Mouse (Mus musculus): Measurements from ENCODE around the gene Zfp277.

The Zfp277 gene

GRCm38 (mm10) chr12:40445648-40446449 lies at the start of gene Zfp277, which contains the start of gene Dock4:
Zfp277 (minus strand) TSS chr12:40445902.
Dock4 (plus strand) TSS chr12:40445952.
- DNase-seq (ENCODE audit: low read depth) = peak; percentile 98

DNA sequence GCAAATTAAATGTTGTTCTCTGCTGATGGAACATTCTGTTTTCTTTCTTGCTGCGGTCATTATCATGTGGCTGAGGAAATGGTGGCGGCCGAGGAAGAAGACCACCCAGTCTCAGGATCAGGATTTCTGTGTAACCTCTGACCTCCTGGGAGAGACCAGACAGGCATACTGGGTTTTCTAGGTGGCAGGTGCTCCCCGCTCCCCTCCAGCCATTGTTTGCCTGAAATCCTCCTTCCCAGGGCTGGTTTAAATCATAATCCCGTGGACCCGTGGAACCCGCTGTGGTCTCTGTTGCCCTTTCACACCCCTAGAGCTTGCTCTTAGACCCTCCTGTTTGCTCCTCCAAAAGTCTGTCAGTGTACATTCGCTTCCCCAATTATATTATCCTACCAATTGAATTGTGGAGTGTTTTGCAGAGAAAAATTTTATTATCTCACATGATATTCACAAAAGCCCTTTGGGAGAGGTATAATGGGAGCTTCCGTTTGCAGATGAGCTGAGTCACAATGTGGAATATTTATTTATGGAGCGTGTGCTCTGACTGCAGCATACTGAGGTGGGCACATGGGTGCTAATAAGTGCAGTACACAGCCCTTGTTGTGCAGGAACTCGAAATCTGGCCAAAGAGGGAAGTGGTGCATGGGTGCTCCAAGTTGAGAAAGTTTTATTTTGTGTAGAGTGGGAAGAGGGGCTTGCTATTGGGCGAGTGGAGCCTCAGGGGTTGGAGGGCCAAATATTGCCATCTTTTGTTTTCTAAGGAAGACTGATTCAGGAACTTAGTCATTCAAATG lies 40.5 kb upstream of the Zfp277 start:
- DNase-seq (ENCODE audit: low read depth) = no peak

- no peak for DNase-seq (ENCODE audit: low read depth)
These were observed 39.5 kb upstream of the Zfp277 start for GRCm38 (mm10) chr12:40485210-40485609.

- DNase-seq (ENCODE audit: low read depth) = no peak
These were observed 38.5 kb upstream of the Zfp277 start for GRCm38 (mm10) chr12:40484224-40484623.

DNA sequence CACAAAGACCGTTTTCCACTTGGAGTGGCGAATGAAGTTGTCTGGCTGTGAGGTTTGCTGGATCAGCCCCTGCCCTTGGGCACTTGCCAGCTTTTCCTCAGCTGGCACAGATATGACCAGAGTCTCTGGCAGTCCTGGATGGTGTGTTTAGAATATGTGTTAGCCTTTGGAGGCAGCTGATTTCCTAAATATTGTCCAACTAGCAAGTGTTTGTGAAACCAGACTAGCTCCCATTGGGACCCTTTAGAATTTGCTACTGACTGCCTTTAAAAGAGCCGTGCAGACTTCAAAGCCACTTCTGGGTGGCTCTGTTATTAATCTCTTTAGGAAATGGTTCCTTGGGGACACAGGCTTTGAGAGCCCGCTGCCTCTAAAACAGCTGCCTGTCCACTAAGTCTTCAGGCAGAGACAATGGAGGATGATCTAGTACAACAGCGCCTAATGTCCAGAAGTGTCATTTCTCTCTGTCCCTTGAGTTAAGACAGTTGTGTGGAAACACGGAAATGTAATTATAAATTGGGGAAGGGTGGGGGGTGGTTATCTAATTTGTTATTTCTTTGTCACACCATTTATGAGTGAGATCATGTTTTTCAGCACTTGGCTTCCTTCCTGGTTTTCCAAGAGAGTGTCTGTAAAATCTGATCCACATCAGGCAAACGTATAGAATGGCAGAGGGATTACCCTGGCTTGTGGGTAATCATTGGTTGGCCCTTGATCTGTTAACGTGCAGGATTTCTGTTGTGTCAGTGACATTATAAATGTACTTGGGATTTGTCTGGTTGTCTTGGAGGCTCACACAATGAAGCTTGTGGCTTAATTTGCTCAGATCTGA lies 32.1 kb upstream of the Zfp277 start:
- no peak for DNase-seq (ENCODE audit: low read depth)

- DNase-seq (ENCODE audit: low read depth) = no peak
These were observed 28.0 kb upstream of the Zfp277 start for GRCm38 (mm10) chr12:40473709-40474108.

GRCm38 (mm10) chr12:40471649-40472399 lies 26.1 kb upstream of the Zfp277 start:
- no peak for DNase-seq (ENCODE audit: low read depth)

GRCm38 (mm10) chr12:40469009-40469408 lies 23.3 kb upstream of the Zfp277 start:
- DNase-seq (ENCODE audit: low read depth) = no peak

GRCm38 (mm10) chr12:40468235-40468634 lies 22.5 kb upstream of the Zfp277 start:
- no peak for DNase-seq (ENCODE audit: low read depth)

DNA sequence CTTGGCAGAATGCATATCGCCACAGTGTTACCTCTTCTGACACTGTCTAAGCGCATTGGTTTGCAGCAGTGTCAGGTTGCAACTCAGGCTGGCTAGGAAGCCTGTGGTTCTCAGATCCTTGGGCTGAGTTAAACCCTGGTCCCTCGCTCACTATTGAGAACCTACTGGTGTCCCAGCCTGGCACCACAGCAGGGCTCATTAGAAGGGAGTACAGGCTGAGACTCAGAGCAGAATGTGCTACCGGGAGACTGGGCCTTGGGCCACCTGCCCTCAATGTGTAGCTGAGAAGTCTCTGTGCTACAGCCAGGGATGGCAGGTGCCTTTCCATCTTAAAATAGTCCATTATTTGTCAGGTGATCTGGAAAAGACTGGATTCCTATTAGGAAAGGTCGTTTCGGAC lies 18.6 kb upstream of the Zfp277 start:
- no peak for DNase-seq (ENCODE audit: low read depth)

DNA sequence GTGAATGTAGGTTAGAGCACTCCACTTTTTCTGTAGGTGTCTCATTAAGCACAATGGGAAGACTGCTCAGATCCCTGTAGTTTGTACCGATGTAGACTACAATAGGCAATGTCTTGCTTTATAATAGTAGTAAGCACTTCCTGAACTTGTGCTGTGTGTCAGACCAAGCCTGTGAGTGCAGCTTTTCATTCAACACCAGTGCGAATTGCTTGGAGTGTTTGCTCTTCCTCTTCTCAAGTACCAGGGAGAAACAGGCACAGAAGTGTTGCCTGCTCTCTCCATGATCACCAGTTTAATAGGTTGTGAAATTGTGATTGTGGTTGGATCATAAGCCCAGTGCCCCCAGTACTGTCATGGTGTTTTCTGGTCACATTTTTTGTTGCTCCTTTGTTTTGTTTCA lies 18.1 kb upstream of the Zfp277 start:
- no peak for DNase-seq (ENCODE audit: low read depth)

DNA sequence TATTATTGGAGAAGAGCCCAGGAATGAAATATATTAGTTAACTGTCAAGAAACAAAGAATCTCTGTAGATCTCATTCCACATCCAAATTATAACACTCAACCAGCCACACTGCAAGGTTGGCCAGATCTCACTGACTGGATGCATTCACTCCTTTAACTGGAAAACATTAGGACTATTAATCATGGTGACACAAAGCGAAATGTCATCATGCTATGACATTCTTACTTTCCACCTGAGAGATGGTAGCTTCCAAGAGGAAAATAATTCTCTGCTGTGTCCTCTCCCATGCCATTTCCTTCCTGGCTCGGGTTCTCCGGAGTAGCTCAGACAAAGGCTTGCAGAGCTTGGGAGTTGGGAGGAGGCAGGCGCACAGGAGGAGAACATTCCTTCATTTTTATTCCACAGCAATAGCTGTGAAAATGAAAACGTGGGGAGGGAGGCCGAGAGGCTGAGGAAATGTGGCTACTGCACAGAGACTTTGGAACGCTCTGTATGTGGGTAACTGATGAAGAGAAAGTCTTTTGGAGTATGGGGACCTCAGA lies 17.1 kb upstream of the Zfp277 start:
- no peak for DNase-seq (ENCODE audit: low read depth)

DNA sequence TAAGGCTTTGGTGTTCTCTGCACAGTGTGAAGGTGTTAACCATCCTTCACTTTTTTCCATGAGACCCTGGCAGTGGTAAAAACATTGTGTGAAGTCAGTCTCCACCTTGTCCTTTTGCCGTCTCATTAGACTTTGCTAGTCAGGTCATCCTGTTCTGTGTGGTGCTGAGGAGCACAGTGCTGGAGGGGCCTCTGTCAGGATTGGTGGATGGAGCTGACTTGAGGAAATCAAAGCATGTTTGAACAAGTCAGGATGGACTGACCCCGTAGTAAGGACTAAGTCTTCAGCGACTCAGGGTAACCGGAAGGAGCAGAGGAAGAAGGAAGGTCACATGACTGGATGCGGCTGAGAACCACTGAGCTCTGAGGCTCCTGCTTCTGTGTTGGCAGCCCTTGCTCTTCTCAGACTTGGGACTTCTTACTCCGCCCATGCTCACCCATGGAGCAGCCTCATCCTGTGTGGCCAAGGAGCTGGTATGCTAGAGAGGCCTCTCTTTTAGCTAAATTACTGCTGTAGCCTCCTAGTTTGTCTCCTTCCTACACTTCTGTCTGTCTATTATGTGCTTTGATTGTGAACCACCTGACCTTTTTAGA lies 14.1 kb upstream of the Zfp277 start:
- no peak for DNase-seq (ENCODE audit: low read depth)

DNA sequence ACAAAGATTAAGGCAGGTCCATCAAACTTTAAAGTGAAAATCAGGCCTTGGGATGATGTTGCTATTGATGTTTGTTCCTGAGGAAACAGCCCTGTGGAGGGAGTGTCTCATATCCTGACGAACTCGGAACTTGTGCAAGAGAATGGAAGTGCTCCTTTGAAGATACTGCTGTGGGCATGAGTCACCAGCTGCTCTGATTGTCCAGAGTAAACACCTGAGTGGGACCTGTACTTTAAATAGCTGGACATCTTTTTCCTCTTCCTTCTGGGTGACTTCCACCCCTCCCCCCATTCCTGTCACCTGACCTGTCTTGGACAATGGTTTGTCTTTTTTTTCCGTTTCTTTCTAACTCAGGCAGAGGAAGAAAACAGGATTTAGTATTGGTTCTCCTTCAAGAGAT lies 13.3 kb upstream of the Zfp277 start:
- no peak for DNase-seq (ENCODE audit: low read depth)

GRCm38 (mm10) chr12:40456517-40456916 lies 10.8 kb upstream of the Zfp277 start:
- DNase-seq (ENCODE audit: low read depth) = no peak

GRCm38 (mm10) chr12:40449119-40449795 lies 3.6 kb upstream of the Zfp277 start:
- DNase-seq (ENCODE audit: low read depth) = no peak

DNA sequence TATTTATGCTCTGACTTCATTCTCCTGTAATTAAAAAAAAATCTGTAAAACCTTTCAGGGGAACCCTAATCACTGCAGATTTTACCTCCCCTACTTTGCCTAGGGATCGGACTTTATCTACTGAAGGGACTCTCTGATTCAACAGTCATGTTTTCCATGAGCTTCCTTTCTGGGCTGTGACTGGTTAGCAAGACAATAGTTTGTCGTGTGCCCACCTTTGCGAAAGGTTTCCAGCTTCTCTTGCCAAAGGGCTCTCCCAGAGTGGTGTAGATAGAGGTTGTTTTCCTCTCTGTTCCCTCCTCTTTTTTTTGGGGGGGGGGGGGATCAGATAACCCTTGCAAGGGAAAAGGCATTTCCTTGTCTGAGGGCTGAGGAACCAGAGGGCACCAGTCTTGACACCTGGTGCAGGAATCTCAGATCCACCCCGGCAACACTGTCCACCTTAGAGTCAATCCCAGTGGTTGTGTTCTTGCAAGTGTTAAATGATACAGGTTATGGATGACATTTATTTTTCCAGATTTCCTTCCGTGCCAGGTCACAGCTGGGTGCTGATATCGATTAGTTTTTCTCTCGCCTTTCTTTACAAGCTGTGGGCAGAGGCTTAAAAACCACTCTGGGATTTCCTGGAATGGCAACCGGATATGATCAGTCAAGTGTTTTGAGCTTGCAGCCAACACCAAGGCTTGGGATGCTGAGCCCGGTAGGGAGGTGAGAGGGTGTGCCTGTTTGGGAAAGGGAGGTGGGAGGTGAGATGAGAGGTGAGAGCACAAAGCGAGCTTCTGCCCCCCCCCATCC lies 2.1 kb upstream of the Zfp277 start:
- DNase-seq (ENCODE audit: low read depth) = no peak

DNA sequence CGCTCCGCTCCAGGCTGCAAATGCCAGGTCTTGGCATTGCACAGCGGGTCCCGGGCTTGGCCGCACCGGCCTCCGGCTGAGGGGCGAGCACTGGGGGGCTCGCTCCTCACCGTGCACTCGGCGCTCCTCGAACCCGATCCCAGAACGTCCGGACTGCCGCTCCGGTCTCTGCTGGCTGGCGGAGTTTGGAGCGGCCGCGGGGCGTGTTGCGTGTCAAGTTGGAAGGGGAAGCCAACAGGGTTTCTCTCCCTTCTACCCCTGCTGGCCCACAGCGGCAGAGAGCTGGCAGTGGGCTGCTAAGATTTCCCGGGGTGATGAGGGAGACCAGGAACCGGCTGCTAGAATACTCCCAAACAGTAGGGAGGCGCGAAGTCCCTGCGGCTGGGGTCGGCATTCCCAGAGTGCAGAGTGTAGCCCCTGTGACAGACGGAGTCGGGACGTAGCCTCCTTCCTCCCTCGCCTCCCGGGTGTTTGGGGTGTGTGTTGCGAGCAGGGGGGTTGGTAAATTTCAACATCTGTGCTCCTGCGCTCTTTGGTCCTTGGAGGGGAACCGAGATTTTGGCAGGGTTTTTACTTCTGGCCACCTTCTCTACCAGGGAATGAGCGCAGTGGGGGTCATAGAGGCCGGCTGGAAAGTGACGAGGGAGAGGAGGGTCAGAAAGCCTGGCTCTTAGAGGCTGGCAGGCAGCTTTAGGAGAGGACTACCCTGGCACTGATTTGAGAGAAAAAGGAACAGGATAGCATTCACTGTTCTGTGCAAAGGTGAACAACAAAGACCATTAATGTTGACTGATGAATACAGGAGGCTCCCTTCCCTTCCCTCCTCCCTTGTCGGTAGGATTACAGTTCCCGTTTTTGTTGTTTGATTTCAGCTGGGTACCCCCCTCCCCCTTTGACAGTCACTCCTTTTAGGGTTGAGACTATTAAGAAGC lies 1.0 kb upstream of the Zfp277 start:
- DNase-seq (ENCODE audit: low read depth) = no peak
